Mouse (Mus musculus) heart, embryonic 16.5 days (tissue): Measurements from ENCODE around the gene Agbl4. TPM values are rescaled to one million over a fixed set of nuclear protein-coding genes. Genes with fewer than 3 reads are reported as not detected.

Source experiments
- ATAC-seq: fragments of 200-750 bp; cut with Nextera tagmentation; replicated peaks from 2 replicates; pipeline ENCODE4 v1.8.0; 2017; ENCODE audit warnings: moderate number of reproducible peaks; ENCODE audit not compliant: insufficient read depth, low FRiP score; ENCODE audit errors: extremely low read depth
- H3K27ac ChIP-seq: fragments of 300-500 bp; sonication (generic); 2 replicates; pipeline ENCODE4 v1.5.1; 2014; ENCODE audit warnings: mild to moderate bottlenecking, low read length, control low read depth, moderate library complexity
- H3K27me3 ChIP-seq: fragments of 300-500 bp; sonication (generic); 2 replicates; pipeline ENCODE4 v1.6.1; 2014; ENCODE audit warnings: low read length, mixed read lengths; ENCODE audit not compliant: control insufficient read depth, insufficient read depth
- H3K36me3 ChIP-seq: fragments of 300-500 bp; sonication (generic); 2 replicates; pipeline ENCODE4 v1.6.1; 2014; ENCODE audit not compliant: control insufficient read depth, insufficient read depth
- H3K4me1 ChIP-seq: fragments of 300-500 bp; sonication (generic); 2 replicates; pipeline ENCODE4 v1.6.1; 2014; ENCODE audit warnings: low read length, mixed read lengths; ENCODE audit not compliant: control insufficient read depth, insufficient read depth
- H3K4me2 ChIP-seq: fragments of 300-500 bp; sonication (generic); 2 replicates; pipeline ENCODE4 v1.6.1; 2014; ENCODE audit warnings: low read depth, mild to moderate bottlenecking, control low read depth, low read length
- H3K4me3 ChIP-seq: fragments of 300-500 bp; sonication (generic); 2 replicates; pipeline ENCODE4 v1.5.1; 2014; ENCODE audit warnings: mild to moderate bottlenecking, control low read depth, low read length
- H3K9ac ChIP-seq: fragments of 300-500 bp; sonication (generic); 2 replicates; pipeline ENCODE4 v1.6.1; 2014; ENCODE audit warnings: low read length, control low read depth
- H3K9me3 ChIP-seq: fragments of 300-500 bp; sonication (generic); replicated peaks from 2 replicates; pipeline ENCODE4 v1.6.1; 2016; ENCODE audit warnings: low read length; ENCODE audit not compliant: control insufficient read depth
- WGBS: fragments of 180-500 bp; shearing (Covaris S2); extraction: QIAGEN DNeasy Blood & Tissue Kit; methylation state at CpG from one replicate; pipeline ENCODE4 v1.1.7; 2014; 5-methylcytosine and 5-hydroxymethylcytosine counted together
- polyA plus RNA-seq: library from polyadenylated mRNA; unstranded; fragments of >200 nt; fragmentation: Nextera tagmentation; extraction: Ambion mirVana; gene quantifications from 2 replicates; pipeline ENCODE4 v1.2.1, GENCODE M21; 2015

Gene Agbl4
- polyA plus RNA-seq, 1 experiment from 2014 or later, result 0.97 TPM

DNA sequence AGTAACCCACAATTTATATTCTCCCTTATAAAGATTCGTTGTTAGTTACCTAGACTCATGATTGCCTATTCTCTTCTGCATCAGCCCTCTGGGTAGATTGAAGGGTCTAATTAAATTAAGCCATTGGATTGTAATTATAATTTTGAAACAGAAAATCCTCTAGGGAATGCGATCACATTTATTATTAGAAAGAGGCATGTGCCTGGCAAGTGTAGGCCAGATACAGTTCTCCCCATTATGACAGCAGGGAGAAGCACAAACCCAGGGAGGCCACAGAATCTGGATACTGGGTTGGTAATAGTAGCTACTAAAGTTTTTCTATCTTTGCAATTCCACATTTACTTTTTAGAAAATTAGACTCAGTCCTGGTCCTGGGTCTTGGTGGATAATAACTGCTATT, 887.2 kb downstream of the Agbl4 start:
- no peak for ATAC-seq
- 78% methylated on average over 2 of the region's 2 CpGs for WGBS
- Histone ChIP-seq H3K4me2 (no peak overlapping the region), H3K27me3 (no peaks in the 10 kb centered on the region), H3K36me3 (no peaks in the 10 kb centered on the region), H3K9ac (no peak overlapping the region), H3K27ac (no peak overlapping the region), H3K9me3 (peaks cover 3% of the 10 kb centered on the region; the same call in 1 of the 2 replicates), H3K4me3 (no peak overlapping the region), H3K4me1 (no peaks in the 10 kb centered on the region)

GRCm38 (mm10) chr4:111294528-111295241, 897.2 kb downstream of the Agbl4 start:
- Histone ChIP-seq H3K9ac (no peak overlapping the region), H3K27me3 (no peaks in the 10 kb centered on the region), H3K4me3 (no peak overlapping the region), H3K4me1 (no peaks in the 10 kb centered on the region), H3K27ac (no peak overlapping the region), H3K36me3 (no peaks in the 10 kb centered on the region), H3K9me3 (no peaks in the 10 kb centered on the region), H3K4me2 (no peak overlapping the region)
- WGBS, result 61% methylated on average over 3 of the region's 3 CpGs
- no peak for ATAC-seq

- no peaks in the 10 kb centered on the region for H3K27me3 ChIP-seq
- 80% methylated on average over 1 of the region's 1 CpGs for WGBS
- ATAC-seq, result no peak
These were observed 909.1 kb downstream of the Agbl4 start for GRCm38 (mm10) chr4:111306518-111306917.

DNA sequence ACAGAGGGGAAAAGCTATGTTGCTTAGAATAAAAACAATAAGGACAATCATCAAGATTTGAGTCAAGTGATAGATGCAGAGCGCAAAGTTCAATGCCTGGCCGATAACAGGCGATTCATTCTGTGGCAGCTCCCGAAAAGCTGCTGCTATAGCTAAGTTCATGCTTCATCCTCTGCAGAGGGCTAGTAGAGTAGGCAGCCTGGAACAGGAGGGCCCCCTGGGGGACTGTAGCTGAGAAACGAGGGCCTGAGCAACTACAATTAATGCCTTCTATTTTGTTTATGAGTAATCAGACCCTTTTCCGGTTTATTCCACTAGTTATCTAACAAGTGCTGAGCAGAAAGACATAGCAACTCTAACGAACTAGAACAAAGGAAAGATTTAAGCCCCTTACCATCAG, 909.7 kb downstream of the Agbl4 start:
- WGBS, result 68% methylated on average over 7 of the region's 7 CpGs
- H3K9ac ChIP-seq, result no peak overlapping the region
- H3K27ac ChIP-seq, result no peak overlapping the region
- no peak overlapping the region for H3K4me3 ChIP-seq
- H3K4me1 ChIP-seq, result no peaks in the 10 kb centered on the region
- H3K9me3 ChIP-seq, result no peaks in the 10 kb centered on the region; the same call in 1 of the 2 replicates
- no peak overlapping the region for H3K4me2 ChIP-seq
- no peaks in the 10 kb centered on the region for H3K36me3 ChIP-seq
- H3K27me3 ChIP-seq, result no peaks in the 10 kb centered on the region
- no peak for ATAC-seq

More at GRCm38 (mm10) chr4:111306518-111306917, 909.1 kb downstream of the Agbl4 start:
- Histone ChIP-seq H3K4me3 (no peak overlapping the region), H3K36me3 (no peaks in the 10 kb centered on the region), H3K27ac (no peak overlapping the region), H3K4me1 (no peaks in the 10 kb centered on the region), H3K4me2 (no peak overlapping the region), H3K9me3 (no peaks in the 10 kb centered on the region; the same call in 1 of the 2 replicates), H3K9ac (no peak overlapping the region)

DNA sequence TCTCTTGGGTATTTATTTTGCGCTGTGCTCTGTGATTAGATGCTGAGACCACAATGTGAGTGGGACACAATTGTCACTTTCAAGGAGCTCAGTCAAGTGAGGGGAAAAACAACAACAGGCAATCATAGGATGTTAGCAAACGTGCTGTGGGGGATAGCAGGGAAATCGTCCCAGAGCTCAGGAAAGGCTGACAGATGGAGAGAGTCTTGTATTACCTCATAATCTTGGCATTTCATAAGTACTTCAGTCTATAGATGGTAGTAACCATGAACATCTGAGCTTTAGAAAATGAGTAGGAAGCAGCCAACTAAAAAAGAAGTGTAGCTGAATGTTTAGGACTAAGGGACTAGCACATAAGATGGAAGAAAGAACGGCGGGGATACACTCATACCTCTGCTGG, 910.2 kb downstream of the Agbl4 start:
- Histone ChIP-seq H3K4me2 (no peak overlapping the region), H3K4me1 (no peaks in the 10 kb centered on the region), H3K9me3 (no peaks in the 10 kb centered on the region; the same call in 1 of the 2 replicates), H3K27me3 (no peaks in the 10 kb centered on the region), H3K4me3 (no peak overlapping the region), H3K36me3 (no peaks in the 10 kb centered on the region), H3K27ac (no peak overlapping the region), H3K9ac (no peak overlapping the region)
- 65% methylated on average over 5 of the region's 5 CpGs for WGBS
- no peak for ATAC-seq

DNA sequence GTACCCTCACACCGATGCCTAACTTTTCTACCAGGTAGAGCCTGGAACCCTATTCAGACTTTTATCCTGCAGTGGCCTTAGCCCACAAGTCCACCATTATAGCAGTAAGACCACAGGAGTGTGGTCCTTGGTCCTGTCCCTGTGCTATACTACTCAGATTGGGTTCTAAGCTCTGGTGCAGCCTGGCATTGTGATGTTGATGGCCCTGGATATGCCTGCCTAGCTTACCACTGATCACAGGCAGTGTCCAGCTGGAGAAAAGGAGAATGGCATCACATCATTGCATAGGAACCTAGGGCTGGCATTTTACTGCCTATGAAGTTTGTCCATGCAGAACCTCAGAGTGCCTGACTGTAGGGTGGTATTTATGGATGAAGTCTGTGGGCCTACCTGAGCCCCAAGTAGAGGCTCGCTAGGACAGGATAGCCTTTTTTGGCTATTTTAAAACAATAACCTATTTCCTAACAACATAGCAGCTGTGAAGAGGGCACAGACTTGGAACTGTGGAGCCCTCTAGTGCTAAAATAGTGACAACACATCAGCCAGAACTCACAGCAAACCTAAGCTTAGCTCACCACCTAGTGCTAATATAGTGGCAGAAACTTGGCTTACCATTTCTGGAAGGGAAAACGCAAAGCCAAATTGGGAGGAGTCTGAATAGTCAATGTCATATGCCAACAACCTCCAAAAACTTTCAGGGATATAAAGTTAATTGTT, 911.3 kb downstream of the Agbl4 start:
- no peak overlapping the region for H3K4me2 ChIP-seq
- no peak for ATAC-seq
- no peak overlapping the region for H3K27ac ChIP-seq
- no peak overlapping the region for H3K4me3 ChIP-seq
- no peaks in the 10 kb centered on the region; the same call in 1 of the 2 replicates for H3K9me3 ChIP-seq
- H3K36me3 ChIP-seq, result no peaks in the 10 kb centered on the region
- WGBS, result 69% methylated on average over 3 of the region's 3 CpGs
- H3K4me1 ChIP-seq, result no peaks in the 10 kb centered on the region
- no peak overlapping the region for H3K9ac ChIP-seq
- H3K27me3 ChIP-seq, result no peaks in the 10 kb centered on the region

DNA sequence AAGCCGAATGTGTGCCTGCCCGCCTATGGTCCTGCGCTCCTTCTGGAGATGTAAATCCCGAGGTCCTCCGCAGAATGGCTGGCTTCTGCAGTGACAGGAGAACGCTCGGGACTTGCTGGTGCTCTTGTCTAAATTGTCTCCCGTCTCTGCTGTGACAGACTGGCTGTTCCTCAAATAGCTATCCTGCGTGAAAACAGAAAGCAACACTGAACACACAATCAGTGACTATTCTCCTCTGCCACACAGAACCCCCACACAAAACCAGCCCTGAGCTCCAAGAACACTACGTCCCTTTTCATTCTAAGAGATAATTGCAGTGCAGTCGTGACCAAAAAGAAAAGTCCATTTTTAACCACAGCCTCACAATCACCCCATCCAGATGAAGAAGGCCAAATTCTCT, 929.6 kb downstream of the Agbl4 start:
- whole genome bisulfite sequencing, result 51% methylated on average over 11 of the region's 11 CpGs
- ATAC-seq, result no peak
- no peaks in the 10 kb centered on the region for H3K9me3 ChIP-seq
- H3K27ac ChIP-seq, result no peak overlapping the region
- no peak overlapping the region; the same call in 1 of the 2 replicates for H3K9ac ChIP-seq
- H3K27me3 ChIP-seq, result no peaks in the 10 kb centered on the region
- H3K4me2 ChIP-seq, result no peak overlapping the region; the same call in 1 of the 2 replicates
- H3K4me1 ChIP-seq, result no peaks in the 10 kb centered on the region
- no peaks in the 10 kb centered on the region for H3K36me3 ChIP-seq
- no peak overlapping the region for H3K4me3 ChIP-seq

DNA sequence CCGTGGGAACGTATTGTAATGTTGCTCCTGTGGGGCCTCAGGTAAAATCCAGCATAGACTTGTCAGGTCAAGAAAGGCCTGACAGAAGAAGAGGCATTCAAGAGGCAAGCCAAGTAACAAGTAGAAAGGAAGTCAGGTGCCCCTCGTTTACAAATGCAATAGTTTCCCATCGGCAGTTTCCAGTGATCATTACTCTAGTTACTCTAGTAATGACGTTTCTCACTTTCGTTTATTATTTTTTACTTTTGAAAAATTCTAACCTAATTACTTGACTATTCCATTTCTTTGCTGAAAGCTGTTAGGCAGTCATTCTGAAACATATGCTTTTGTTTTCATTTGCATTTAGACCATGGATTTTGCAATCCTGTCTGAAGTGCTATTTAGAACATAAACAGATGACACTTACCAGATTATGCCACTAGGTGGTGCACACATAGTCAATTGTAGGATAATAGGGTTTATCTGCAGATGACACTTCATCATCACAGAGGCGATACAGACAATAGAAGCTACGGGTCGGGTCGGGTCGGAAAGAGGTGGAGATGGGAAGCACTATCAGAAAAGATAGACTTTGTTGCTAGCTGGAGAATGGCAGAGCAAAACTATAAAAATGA, 930.4 kb downstream of the Agbl4 start:
- no peak for ATAC-seq
- no peaks in the 10 kb centered on the region for H3K9me3 ChIP-seq
- no peak overlapping the region for H3K27ac ChIP-seq
- 53% methylated on average over 11 of the region's 11 CpGs for WGBS
- H3K4me3 ChIP-seq, result no peak overlapping the region
- no peaks in the 10 kb centered on the region for H3K36me3 ChIP-seq
- H3K9ac ChIP-seq, result no peak overlapping the region
- H3K27me3 ChIP-seq, result no peaks in the 10 kb centered on the region
- H3K4me1 ChIP-seq, result no peaks in the 10 kb centered on the region
- H3K4me2 ChIP-seq, result no peak overlapping the region

GRCm38 (mm10) chr4:111329501-111329900, 932.0 kb downstream of the Agbl4 start:
- Histone ChIP-seq H3K4me1 (no peaks in the 10 kb centered on the region), H3K9ac (no peak overlapping the region), H3K4me3 (no peak overlapping the region), H3K9me3 (no peaks in the 10 kb centered on the region), H3K4me2 (no peak overlapping the region), H3K27me3 (no peaks in the 10 kb centered on the region), H3K27ac (no peak overlapping the region), H3K36me3 (no peaks in the 10 kb centered on the region)
- 83% methylated on average over 4 of the region's 4 CpGs for WGBS
- ATAC-seq, result no peak
